ENCODE assay signal across 8 mouse cellular contexts in the genomic region with DNA sequence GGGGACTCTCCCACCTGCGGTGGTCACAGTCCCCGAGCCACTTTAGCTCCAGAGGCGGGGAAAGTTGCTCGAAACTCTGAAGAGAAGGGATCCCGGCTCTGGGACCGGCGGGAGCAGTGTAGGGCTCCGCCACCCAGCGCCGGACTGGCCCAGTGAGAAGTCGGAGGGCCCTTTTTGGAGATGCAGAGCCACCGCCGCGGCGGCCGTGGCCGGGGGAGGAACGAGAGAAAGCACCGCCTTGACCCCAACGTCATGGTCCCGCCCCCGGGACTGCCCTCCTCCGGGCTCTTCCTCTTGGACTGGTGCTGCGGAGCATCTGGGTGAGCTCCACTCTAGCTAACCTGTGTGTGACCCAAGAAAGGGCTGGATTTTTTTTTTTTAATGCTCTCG. TPM values are rescaled to one million over a fixed set of nuclear protein-coding genes. Genes with fewer than 3 reads are reported as not detected.
DNase-seq lines count a peak whose midpoint lies in the region; ATAC-seq and TF ChIP-seq lines count a peak whose summit lies in the region.

Gene Egln3 (minus strand): TSS at position 205 of the 390 bp plus-strand sequence.

- peak; percentile 84 for DNase-seq in 3134 (ENCODE audit: extremely low read depth, insufficient read length, low spot score)
- peak; percentile 93 to 95 for DNase-seq in adrenal gland, postnatal 36 days
- peak; percentile 83 for DNase-seq in liver, adult 2 months (ENCODE audit: extremely low read depth, low read depth, low spot score)
- peak; percentile 60 to 78 for DNase-seq in monocyte, adult 2 months (ENCODE audit: low read depth in 1 of 2, low spot score in 2 of 2)
- peak; percentile 63 to 73 for DNase-seq in spleen, postnatal 14 days (ENCODE audit: low spot score in 2 of 2)

- H3K9ac ChIP-seq in embryonic facial prominence, embryonic 15.5 days = peak within 1 kb of the TSS; percentile 77
- peak within 1 kb of the TSS; percentile 80 for H3K9ac ChIP-seq in heart, embryonic 12.5 days
- peak within 1 kb of the TSS; percentile 73 for H3K9ac ChIP-seq in kidney, embryonic 16.5 days (replicated peaks; ENCODE audit: low read length)
- H3K9ac ChIP-seq in liver, adult 2 months (ENCODE audit: low read depth, low read length) = peak within 1 kb of the TSS; percentile 73

- peak; percentile 88 for TF ChIP-seq POLR2A in liver, adult 2 months (IDR thresholded peaks at IDR 0.05; ENCODE audit: extremely low read depth, insufficient read depth, low read length)

- no peak for TF ChIP-seq CTCF in liver, adult 2 months (IDR thresholded peaks at IDR 0.05; ENCODE audit: low read depth, low read length)

- H3K4me2 ChIP-seq in embryonic facial prominence, embryonic 15.5 days (replicated peaks) = peak within 1 kb of the TSS; percentile 97
- H3K4me2 ChIP-seq in heart, embryonic 12.5 days = peak within 1 kb of the TSS; percentile 98
- H3K4me2 ChIP-seq in kidney, embryonic 16.5 days (replicated peaks; ENCODE audit: low read depth, low read length) = peak within 1 kb of the TSS; percentile 83

- H3K36me3 ChIP-seq in embryonic facial prominence, embryonic 15.5 days = no peaks in the 10 kb centered on the region
- no peaks in the 10 kb centered on the region for H3K36me3 ChIP-seq in heart, embryonic 12.5 days
- no peaks in the 10 kb centered on the region for H3K36me3 ChIP-seq in kidney, embryonic 16.5 days (ENCODE audit: insufficient read depth, low read length)
- no peaks in the 10 kb centered on the region for H3K36me3 ChIP-seq in liver, adult 2 months (ENCODE audit: control insufficient read depth, insufficient read depth, low read length)

- ATAC-seq in embryonic facial prominence, embryonic 15.5 days (ENCODE audit: insufficient number of reproducible peaks, low FRiP score, low TSS enrichment, low read depth) = peak; percentile 86
- ATAC-seq in heart, embryonic 12.5 days (ENCODE audit: insufficient number of reproducible peaks, low FRiP score) = peak; percentile 89
- ATAC-seq in kidney, embryonic 16.5 days (ENCODE audit: low FRiP score, low TSS enrichment) = peak; percentile 90

- H3K27ac ChIP-seq in embryonic facial prominence, embryonic 15.5 days (replicated peaks) = peak within 1 kb of the TSS; percentile 51
- H3K27ac ChIP-seq in heart, embryonic 12.5 days (ENCODE audit: poor library complexity, severe bottlenecking) = 0 out of 2 replicates have a peak within 1 kb of the TSS, but pooled peaks have one; percentile 28
- H3K27ac ChIP-seq in kidney, embryonic 16.5 days (ENCODE audit: low read length) = 0 out of 2 replicates have a peak within 1 kb of the TSS, but pooled peaks have one; percentile 32
- peak within 1 kb of the TSS; percentile 49 for H3K27ac ChIP-seq in liver, adult 2 months (replicated peaks; ENCODE audit: insufficient read depth, low read depth, low read length)

- peaks cover 32% of the 10 kb centered on the region for H3K4me1 ChIP-seq in embryonic facial prominence, embryonic 15.5 days
- H3K4me1 ChIP-seq in heart, embryonic 12.5 days (replicated peaks) = peaks cover 9% of the 10 kb centered on the region; the same call in 1 of the 2 replicates
- peaks cover 21% of the 10 kb centered on the region for H3K4me1 ChIP-seq in kidney, embryonic 16.5 days (ENCODE audit: insufficient read depth, low read length)
- H3K4me1 ChIP-seq in liver, adult 2 months (ENCODE audit: control insufficient read depth, insufficient read depth, low read length) = peaks cover 5% of the 10 kb centered on the region

- H3K4me3 ChIP-seq in embryonic facial prominence, embryonic 15.5 days (replicated peaks) = peak within 1 kb of the TSS; percentile 66
- H3K4me3 ChIP-seq in heart, embryonic 12.5 days = peak within 1 kb of the TSS; percentile 66
- H3K4me3 ChIP-seq in kidney, embryonic 16.5 days (ENCODE audit: low read length) = peak within 1 kb of the TSS; percentile 68
- H3K4me3 ChIP-seq in liver, adult 2 months (ENCODE audit: insufficient read depth, low read depth, low read length) = peak within 1 kb of the TSS; percentile 69

- H3K9me3 ChIP-seq in embryonic facial prominence, embryonic 15.5 days (replicated peaks) = no peaks in the 10 kb centered on the region
- H3K9me3 ChIP-seq in heart, embryonic 12.5 days (replicated peaks) = no peaks in the 10 kb centered on the region
- no peaks in the 10 kb centered on the region for H3K9me3 ChIP-seq in kidney, embryonic 16.5 days (ENCODE audit: low read length)

- H3K27me3 ChIP-seq in embryonic facial prominence, embryonic 15.5 days = no peaks in the 10 kb centered on the region
- H3K27me3 ChIP-seq in heart, embryonic 12.5 days (replicated peaks) = no peaks in the 10 kb centered on the region
- peaks cover 15% of the 10 kb centered on the region for H3K27me3 ChIP-seq in kidney, embryonic 16.5 days (ENCODE audit: insufficient read depth, low read length)
- no peaks in the 10 kb centered on the region for H3K27me3 ChIP-seq in liver, adult 2 months (ENCODE audit: control insufficient read depth, insufficient read depth, low read length)

- under 1% methylated on average over 25 of the region's 25 CpGs for WGBS in embryonic facial prominence, embryonic 15.5 days
- under 1% methylated on average over 25 of the region's 25 CpGs for WGBS in heart, embryonic 12.5 days
- under 1% methylated on average over 25 of the region's 25 CpGs for WGBS in kidney, embryonic 16.5 days
- WGBS in liver, adult 2 months = under 1% methylated on average over 25 of the region's 25 CpGs

- H3K79me2 ChIP-seq in liver, adult 2 months (ENCODE audit: control insufficient read depth, insufficient read depth, low read length) = no peaks in the 10 kb centered on the region

RNA-seq across cellular contexts. Expression of gene Egln3, which starts in this region (rescaled TPM):
- total RNA-seq in adrenal gland, postnatal 36 days (2021) = 1 to 10 TPM; 3.4 to 5.5 TPM
- polyA plus RNA-seq in embryonic facial prominence, embryonic 15.5 days (2015; fragmentation: Nextera tagmentation; extraction: Ambion mirVana) = 20.5 and 20.6 TPM in 2 replicates
- polyA plus RNA-seq in heart, embryonic 12.5 days (2016; fragmentation: Nextera tagmentation; extraction: Ambion mirVana) = 7.4 and 7.5 TPM in 2 replicates
- polyA plus RNA-seq in kidney, embryonic 16.5 days (2015; fragmentation: Nextera tagmentation; extraction: Ambion mirVana) = 15.4 and 15.5 TPM in 2 replicates
- 7.9 and 8.4 TPM in 2 replicates for total RNA-seq in liver, adult 2 months (2014; rRNA removed)
- 11.0 and 13.1 TPM in 2 replicates for polyA plus RNA-seq in liver, adult 2 months (2012; rRNA removed)

Comparison
In these comparisons a context has a peak if more than half of its experiments do, and no peak if none do; other contexts are left out.
1. Peak in every context shown above with its lines: DNase-seq, ATAC-seq, H3K4me3 ChIP-seq and H3K27ac ChIP-seq.